18 mouse cellular contexts compared by ENCODE assay signal in the genomic region with DNA sequence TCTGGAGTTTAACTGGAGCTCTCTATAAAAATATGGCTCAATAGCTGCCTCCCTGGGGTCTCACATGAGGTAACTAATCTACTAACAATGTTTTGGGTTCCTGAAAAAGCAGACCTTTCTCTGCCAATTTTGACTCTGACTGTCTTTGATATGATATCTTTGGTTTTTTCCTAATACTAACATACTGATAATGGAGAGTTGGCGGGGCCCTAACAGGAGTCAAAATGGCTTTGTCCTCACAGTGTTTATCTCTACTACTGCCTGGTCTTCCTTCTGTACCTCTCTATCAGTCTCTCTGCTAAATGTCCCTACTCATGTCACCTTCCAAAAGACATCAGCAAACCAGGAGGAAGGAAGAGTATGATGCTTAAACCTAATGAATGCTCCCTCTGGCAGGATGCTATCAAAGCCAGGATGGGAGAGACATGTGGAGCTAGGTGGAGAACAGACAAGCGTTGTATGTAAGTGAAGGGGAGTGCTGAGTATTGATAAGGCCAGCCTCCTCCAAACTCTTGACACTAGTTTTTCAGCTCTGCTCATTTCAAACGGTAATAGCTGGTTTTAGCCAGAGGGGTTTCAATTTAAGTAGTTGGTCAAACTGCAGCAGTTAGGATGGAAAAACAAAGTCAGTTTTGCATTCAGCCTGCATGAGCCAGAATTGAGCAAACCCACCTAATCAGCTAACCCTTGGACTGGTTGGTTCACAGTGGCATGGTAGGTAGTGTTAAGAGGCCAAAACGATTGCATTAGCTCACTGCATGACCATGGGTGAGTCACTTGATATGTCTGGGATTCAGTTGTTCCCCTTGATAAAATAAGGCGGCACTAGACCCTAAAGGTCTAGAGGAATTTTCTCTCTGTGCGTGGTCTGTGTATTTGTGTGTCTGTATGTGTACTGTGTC. TPM values are rescaled to one million over a fixed set of nuclear protein-coding genes. Genes with fewer than 3 reads are reported as not detected.
DNase-seq lines count a peak whose midpoint lies in the region; ATAC-seq and TF ChIP-seq lines count a peak whose summit lies in the region.
"Had no signal": no experiment of that assay in that cellular context is flagged by ENCODE, and none has a peak within 500 bp of the region (broad histone marks: within the 10 kb centered on the region; RNA-seq: fewer than 3 reads in every experiment).

No protein-coding gene starts in this region.

- TF ChIP-seq EP300 in MEL (IDR thresholded peaks at IDR 0.05; ENCODE audit: low read depth in 1 of 2, low read length in 2 of 2) = peak; percentile 80 to 82

- peaks cover 2 to 16% of the 10 kb centered on the region in 2 experiments; a peak in 3 of 4 replicates for H3K4me1 ChIP-seq in MEL (ENCODE audit: control insufficient read depth in 1 of 2, insufficient read depth in 2 of 2, low read length in 2 of 2)
- H3K4me1 ChIP-seq in liver, embryonic 15.5 days (replicated peaks) = no peaks in the 10 kb centered on the region
- H3K4me1 ChIP-seq in forebrain, postnatal 0 days (ENCODE audit: insufficient read depth) = no peaks in the 10 kb centered on the region
- no peaks in the 10 kb centered on the region for H3K4me1 ChIP-seq in hindbrain, embryonic 11.5 days (replicated peaks; ENCODE audit: control insufficient read depth, insufficient read depth, low read length)
- H3K4me1 ChIP-seq: embryonic facial prominence, embryonic 13.5 days; hindbrain, embryonic 13.5 days had no signal

- DNase-seq in MEL (ENCODE audit: low read depth, low spot score) = peak; percentile 58
- DNase-seq in c-Kit-positive CD71-positive TER-119-positive erythroid progenitor cells, embryonic 14.5 days (ENCODE audit: low spot score) = peak; percentile 10
- DNase-seq in forebrain, postnatal 0 days = no peak
- no peak for DNase-seq in hindbrain, embryonic 11.5 days (ENCODE audit: low spot score)
- DNase-seq: adrenal gland, postnatal 10 days; cerebellum, adult 11-12 months; cerebellum, adult 9-11 months; cerebellum, postnatal 36 days; gastrocnemius, postnatal 14 days; heart, postnatal 36 days had no signal

- no peak overlapping the region for H3K4me3 ChIP-seq in MEL (ENCODE audit: control insufficient read depth in 1 of 2, insufficient read depth in 1 of 2, low read depth in 2 of 2, low read length in 2 of 2)
- H3K4me3 ChIP-seq in liver, embryonic 15.5 days (replicated peaks) = no peak overlapping the region
- H3K4me3 ChIP-seq in forebrain, postnatal 0 days (ENCODE audit: low read depth, low read length) = no peak overlapping the region
- no peak overlapping the region for H3K4me3 ChIP-seq in hindbrain, embryonic 11.5 days (ENCODE audit: low read depth, low read length)
- H3K4me3 ChIP-seq: embryonic facial prominence, embryonic 13.5 days; forebrain, embryonic 12.5 days; heart, embryonic 13.5 days; hindbrain, embryonic 13.5 days had no signal

- no peak for TF ChIP-seq CTCF in MEL (IDR thresholded peaks at IDR 0.05 in 2 of 3, conservative IDR thresholded peaks at IDR 0.05 in 1 of 3; ENCODE audit: control insufficient read depth in 1 of 3, insufficient read depth in 1 of 3, low read depth in 2 of 3, low read length in 3 of 3, poor library complexity in 1 of 3, severe bottlenecking in 1 of 3)
- no peak for TF ChIP-seq CTCF in forebrain, postnatal 0 days (IDR thresholded peaks at IDR 0.05; ENCODE audit: low read depth)

- H3K27me3 ChIP-seq in MEL (ENCODE audit: control insufficient read depth in 1 of 2, insufficient read depth in 2 of 2, low read length in 2 of 2) = no peaks in the 10 kb centered on the region
- H3K27me3 ChIP-seq in liver, embryonic 15.5 days = peaks cover 26% of the 10 kb centered on the region
- no peaks in the 10 kb centered on the region for H3K27me3 ChIP-seq in forebrain, postnatal 0 days (ENCODE audit: insufficient read depth, low read length)
- H3K27me3 ChIP-seq in hindbrain, embryonic 11.5 days (ENCODE audit: control insufficient read depth, insufficient read depth, low read length) = no peaks in the 10 kb centered on the region; the same call in 1 of the 2 replicates

- H3K79me2 ChIP-seq in MEL (ENCODE audit: control insufficient read depth, insufficient read depth, low read length, poor library complexity) = no peaks in the 10 kb centered on the region

- ATAC-seq in liver, embryonic 15.5 days (ENCODE audit: insufficient read depth) = peak; percentile 60; the same call in 1 of the 2 replicates
- peak; percentile 83 for ATAC-seq in megakaryocyte-erythroid progenitor cell, adult 5-6 weeks (replicated peaks; ENCODE audit: low FRiP score, low TSS enrichment, poor library complexity, severe bottlenecking)
- no peak for ATAC-seq in forebrain, postnatal 0 days
- no peak for ATAC-seq in hindbrain, embryonic 11.5 days (ENCODE audit: low FRiP score)
- ATAC-seq: forebrain, embryonic 16.5 days; hindbrain, postnatal 0 days had no signal

- H3K9me3 ChIP-seq in MEL (replicated peaks; ENCODE audit: insufficient read depth, low read length) = no peaks in the 10 kb centered on the region
- H3K9me3 ChIP-seq in liver, embryonic 15.5 days (replicated peaks) = no peaks in the 10 kb centered on the region
- no peaks in the 10 kb centered on the region for H3K9me3 ChIP-seq in forebrain, postnatal 0 days (ENCODE audit: low read length)
- H3K9me3 ChIP-seq in hindbrain, embryonic 11.5 days (ENCODE audit: control insufficient read depth, low read length) = no peaks in the 10 kb centered on the region
- H3K9me3 ChIP-seq: embryonic facial prominence, embryonic 13.5 days; forebrain, embryonic 12.5 days; heart, embryonic 13.5 days; hindbrain, embryonic 13.5 days had no signal

- no peak for TF ChIP-seq POLR2A in MEL (IDR thresholded peaks at IDR 0.05; ENCODE audit: control insufficient read depth in 1 of 2, insufficient read depth in 1 of 2, low read depth in 1 of 2, low read length in 2 of 2, poor library complexity in 1 of 2)

- peaks cover 0 to 12% of the 10 kb centered on the region in 2 experiments; a peak in 2 of 4 replicates for H3K36me3 ChIP-seq in MEL (ENCODE audit: control insufficient read depth in 1 of 2, insufficient read depth in 2 of 2, low read length in 2 of 2)
- H3K36me3 ChIP-seq in liver, embryonic 15.5 days (replicated peaks) = no peaks in the 10 kb centered on the region
- no peaks in the 10 kb centered on the region for H3K36me3 ChIP-seq in forebrain, postnatal 0 days (ENCODE audit: insufficient read depth)
- no peaks in the 10 kb centered on the region for H3K36me3 ChIP-seq in hindbrain, embryonic 11.5 days (ENCODE audit: control insufficient read depth, insufficient read depth, low read length)
- H3K36me3 ChIP-seq: embryonic facial prominence, embryonic 13.5 days; forebrain, embryonic 12.5 days; heart, embryonic 13.5 days; hindbrain, embryonic 13.5 days had no signal

- H3K4me2 ChIP-seq in liver, embryonic 15.5 days = no peak overlapping the region
- H3K4me2 ChIP-seq in forebrain, postnatal 0 days (ENCODE audit: low read depth) = no peak overlapping the region
- no peak overlapping the region for H3K4me2 ChIP-seq in hindbrain, embryonic 11.5 days (replicated peaks; ENCODE audit: low read depth, low read length)
- H3K4me2 ChIP-seq: embryonic facial prominence, embryonic 13.5 days; forebrain, embryonic 12.5 days; heart, embryonic 13.5 days; hindbrain, embryonic 13.5 days had no signal

- no peak overlapping the region for H3K9ac ChIP-seq in MEL (ENCODE audit: control insufficient read depth, low read depth, low read length, poor library complexity, severe bottlenecking)
- H3K9ac ChIP-seq in liver, embryonic 15.5 days = no peak overlapping the region
- no peak overlapping the region for H3K9ac ChIP-seq in forebrain, postnatal 0 days
- H3K9ac ChIP-seq in hindbrain, embryonic 11.5 days (ENCODE audit: low read depth, low read length) = no peak overlapping the region
- H3K9ac ChIP-seq: embryonic facial prominence, embryonic 13.5 days; forebrain, embryonic 12.5 days; heart, embryonic 13.5 days; hindbrain, embryonic 13.5 days had no signal

- no peak for TF ChIP-seq RAD21 in MEL (IDR thresholded peaks at IDR 0.05; ENCODE audit: low read depth, low read length)

- peak overlapping the region; percentile 56 for H3K27ac ChIP-seq in MEL (ENCODE audit: control insufficient read depth, low read depth, low read length)
- no peak overlapping the region for H3K27ac ChIP-seq in liver, embryonic 15.5 days (replicated peaks)
- no peak overlapping the region for H3K27ac ChIP-seq in forebrain, postnatal 0 days (ENCODE audit: low read depth, low read length)
- H3K27ac ChIP-seq in hindbrain, embryonic 11.5 days (ENCODE audit: low read depth, low read length) = no peak overlapping the region
- H3K27ac ChIP-seq: embryonic facial prominence, embryonic 13.5 days; forebrain, embryonic 12.5 days; heart, embryonic 13.5 days; hindbrain, embryonic 13.5 days; hindbrain, postnatal 0 days had no signal

- 37% methylated on average over 6 of the region's 6 CpGs for WGBS in liver, embryonic 15.5 days (ENCODE audit: insufficient replicate concordance)
- 85% methylated on average over 6 of the region's 6 CpGs for WGBS in forebrain, postnatal 0 days
- WGBS in hindbrain, embryonic 11.5 days = 80% methylated on average over 6 of the region's 6 CpGs

TF ChIP-seq in MEL, 35 proteins besides CTCF, POLR2A, EP300 and RAD21 (continues in another document):
- no peak for TF ChIP-seq JUND (IDR thresholded peaks at IDR 0.05; ENCODE audit: low read depth, low read length)
- no peak for TF ChIP-seq MYC (IDR thresholded peaks at IDR 0.05; ENCODE audit: low read depth, low read length)
- TF ChIP-seq GATA1 (IDR thresholded peaks at IDR 0.05; ENCODE audit: low read depth, low read length) = peak; percentile 81
- no peak for TF ChIP-seq POLR2AphosphoS2 (IDR thresholded peaks at IDR 0.05; ENCODE audit: low read length)
- no peak for TF ChIP-seq MAFK (IDR thresholded peaks at IDR 0.05; ENCODE audit: borderline replicate concordance, low read depth, low read length)
- TF ChIP-seq ETS1 (IDR thresholded peaks at IDR 0.05; ENCODE audit: low read depth, low read length) = peak; percentile 59; the same call in 1 of the 2 replicates
- no peak for TF ChIP-seq KAT2A (conservative IDR thresholded peaks at IDR 0.05; ENCODE audit: low read depth, low read length)
- TF ChIP-seq CHD1 (IDR thresholded peaks at IDR 0.05; ENCODE audit: low read depth, low read length) = no peak
- TF ChIP-seq TAL1 (IDR thresholded peaks at IDR 0.05; ENCODE audit: low read length) = no peak
- TF ChIP-seq TCF12 (IDR thresholded peaks at IDR 0.05; ENCODE audit: low read depth, low read length) = peak; percentile 81

RNA-seq across cellular contexts. Expression of a gene that starts 4.6 kb away (rescaled TPM):
- not detected in 2 replicates for total RNA-seq in MEL (2012; rRNA removed)
- not detected for polyA plus RNA-seq in MEL (2012; ENCODE audit: insufficient read depth in 1 of 2, insufficient read length in 2 of 2, low read depth in 1 of 2, low replicate concordance in 2 of 2, missing spikeins in 1 of 2)
- polyA plus RNA-seq in liver, embryonic 15.5 days (2015; fragmentation: Nextera tagmentation; extraction: Ambion mirVana) = 0.82 and 1.3 TPM in 2 replicates
- total RNA-seq in megakaryocyte-erythroid progenitor cell, adult 5-6 weeks (2014; fragmentation: Nextera tagmentation) = 0.37 TPM in 1 of 2 replicates, not detected in the other
- 8.4 TPM in 1 of 2 replicates, not detected in the other for total RNA-seq in megakaryocyte-erythroid progenitor cell, adult 5-6 weeks (2017)
- total RNA-seq in forebrain, postnatal 0 days (2014; rRNA removed) = 51.8 and 53.6 TPM in 2 replicates
- 38.4 and 39.4 TPM in 2 replicates for polyA plus RNA-seq in forebrain, postnatal 0 days (2015; fragmentation: Nextera tagmentation; extraction: Ambion mirVana)
- polyA plus RNA-seq in hindbrain, embryonic 11.5 days (2014; fragmentation: Nextera tagmentation; extraction: Ambion mirVana) = 17.6 and 17.8 TPM in 2 replicates

Comparison
In these comparisons a context has a peak if more than half of its experiments do, and no peak if none do; other contexts are left out.
1. DNase-seq: peak in MEL (single experiment) and c-Kit-positive CD71-positive TER-119-positive erythroid progenitor cells, embryonic 14.5 days (single experiment); none in forebrain, postnatal 0 days (single experiment) and hindbrain, embryonic 11.5 days (single experiment).
2. ATAC-seq: peak in liver, embryonic 15.5 days (single experiment) and megakaryocyte-erythroid progenitor cell, adult 5-6 weeks (single experiment); none in forebrain, postnatal 0 days (single experiment) and hindbrain, embryonic 11.5 days (single experiment).